Mouse (Mus musculus) neural tube, embryonic 15.5 days (tissue): ENCODE measurements around the gene Amz2. TPM values are rescaled to one million over a fixed set of nuclear protein-coding genes. Genes with fewer than 3 reads are reported as not detected.
A peak's percentile ranks its signal among the peaks of the same experiment; 100 is the strongest.

Experiments
- ATAC-seq: fragments of 200-750 bp; cut with Nextera tagmentation; 2 replicates; pipeline ENCODE4 v1.8.0; 2017; ENCODE audit warnings: mild to moderate bottlenecking, moderate TSS enrichment, moderate library complexity; ENCODE audit not compliant: low FRiP score
- H3K27ac ChIP-seq: fragments of 300-500 bp; sonication (generic); replicated peaks from 2 replicates; pipeline ENCODE4 v1.5.1; 2015; ENCODE audit warnings: mild to moderate bottlenecking, inconsistent platforms
- H3K27me3 ChIP-seq: fragments of 300-500 bp; sonication (generic); replicated peaks from 2 replicates; pipeline ENCODE4 v1.6.1; 2015; ENCODE audit warnings: inconsistent platforms
- H3K36me3 ChIP-seq: fragments of 300-500 bp; sonication (generic); 2 replicates; pipeline ENCODE4 v1.6.1; 2015; ENCODE audit warnings: inconsistent platforms
- H3K4me1 ChIP-seq: fragments of 300-500 bp; sonication (generic); 2 replicates; pipeline ENCODE4 v1.6.1; 2015; ENCODE audit warnings: inconsistent platforms
- H3K4me2 ChIP-seq: fragments of 300-500 bp; sonication (generic); 2 replicates; pipeline ENCODE4 v1.6.1; 2015; ENCODE audit warnings: inconsistent platforms, mild to moderate bottlenecking, moderate library complexity
- H3K4me3 ChIP-seq: fragments of 300-500 bp; sonication (generic); replicated peaks from 2 replicates; pipeline ENCODE4 v1.5.1; 2015; ENCODE audit warnings: mild to moderate bottlenecking, inconsistent platforms
- H3K9ac ChIP-seq: fragments of 300-500 bp; sonication (generic); replicated peaks from 2 replicates; pipeline ENCODE4 v1.6.1; 2015; ENCODE audit warnings: mild to moderate bottlenecking, inconsistent platforms
- H3K9me3 ChIP-seq: fragments of 300-500 bp; sonication (generic); replicated peaks from 2 replicates; pipeline ENCODE4 v1.6.1; 2016; ENCODE audit warnings: inconsistent platforms
- WGBS: fragments of 180-500 bp; shearing (Covaris S2); methylation state at CpG from one replicate; pipeline ENCODE4 v1.1.7; 2015; ENCODE audit warnings: mixed read lengths; 5-methylcytosine and 5-hydroxymethylcytosine counted together
- polyA plus RNA-seq: library from polyadenylated mRNA; unstranded; fragments of >200 nt; fragmentation: Nextera tagmentation; extraction: Ambion mirVana; gene quantifications from 2 replicates; pipeline ENCODE4 v1.2.1, GENCODE M21; 2015

Gene Amz2
- 50.1 and 50.7 TPM in 2 replicates for polyA plus RNA-seq

DNA sequence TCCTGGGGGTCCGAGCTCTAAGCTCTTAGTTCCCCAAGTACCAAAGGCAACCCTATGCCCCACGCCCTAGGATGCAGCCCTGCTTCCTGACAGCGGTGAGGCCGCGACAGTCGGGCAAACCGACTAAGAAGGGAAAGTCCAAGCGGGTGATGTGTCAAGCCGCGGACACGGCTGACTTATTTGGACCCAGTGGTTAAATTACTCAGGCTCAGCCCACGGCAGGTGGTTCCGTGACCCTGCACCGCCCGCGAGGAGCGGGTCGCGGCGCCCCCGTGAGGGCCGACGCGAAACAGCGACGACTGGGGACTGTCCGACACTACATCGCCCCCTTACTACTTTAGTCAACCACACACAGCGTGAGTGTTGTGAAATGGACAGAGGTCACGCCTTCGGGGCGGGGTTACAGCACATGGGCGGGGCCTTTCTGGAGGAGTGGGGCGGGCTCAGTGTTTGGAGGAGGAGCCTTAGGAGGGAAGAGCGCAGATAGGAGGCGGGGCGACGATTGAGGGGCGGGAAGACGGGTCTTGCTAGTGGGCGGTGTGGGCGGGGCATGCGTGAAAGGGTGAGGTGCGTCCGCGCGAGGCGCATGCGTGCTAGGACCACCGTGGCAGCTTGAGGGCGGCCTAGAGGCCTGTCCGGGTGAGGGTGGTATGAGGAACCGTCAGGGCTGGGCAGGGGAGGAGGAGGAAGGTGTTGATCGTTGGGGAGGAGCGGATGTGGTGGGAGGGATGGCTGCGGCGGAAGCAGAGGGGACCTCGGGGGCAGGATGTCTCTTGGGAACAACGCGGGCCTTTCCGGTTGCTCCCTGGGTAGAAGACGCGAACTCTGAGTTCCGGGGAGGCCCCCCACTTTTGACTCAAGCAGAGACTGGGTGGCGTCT, at the start of gene Amz2:
Gene Amz2 (plus strand): TSS at position 555 of the 880 bp plus-strand sequence.
- whole genome bisulfite sequencing: under 1% methylated on average over 65 of the region's 65 CpGs
- H3K4me1 ChIP-seq: peaks cover 18% of the 10 kb centered on the region
- H3K9me3 ChIP-seq: no peaks in the 10 kb centered on the region
- H3K36me3 ChIP-seq: peaks cover 24% of the 10 kb centered on the region
- H3K4me2 ChIP-seq: peak within 1 kb of the TSS; percentile 70
- no peaks in the 10 kb centered on the region for H3K27me3 ChIP-seq
- H3K27ac ChIP-seq: peak within 1 kb of the TSS; percentile 88
- peak; percentile 94 for ATAC-seq
- H3K4me3 ChIP-seq: peak within 1 kb of the TSS; percentile 66
- H3K9ac ChIP-seq: peak within 1 kb of the TSS; percentile 76

DNA sequence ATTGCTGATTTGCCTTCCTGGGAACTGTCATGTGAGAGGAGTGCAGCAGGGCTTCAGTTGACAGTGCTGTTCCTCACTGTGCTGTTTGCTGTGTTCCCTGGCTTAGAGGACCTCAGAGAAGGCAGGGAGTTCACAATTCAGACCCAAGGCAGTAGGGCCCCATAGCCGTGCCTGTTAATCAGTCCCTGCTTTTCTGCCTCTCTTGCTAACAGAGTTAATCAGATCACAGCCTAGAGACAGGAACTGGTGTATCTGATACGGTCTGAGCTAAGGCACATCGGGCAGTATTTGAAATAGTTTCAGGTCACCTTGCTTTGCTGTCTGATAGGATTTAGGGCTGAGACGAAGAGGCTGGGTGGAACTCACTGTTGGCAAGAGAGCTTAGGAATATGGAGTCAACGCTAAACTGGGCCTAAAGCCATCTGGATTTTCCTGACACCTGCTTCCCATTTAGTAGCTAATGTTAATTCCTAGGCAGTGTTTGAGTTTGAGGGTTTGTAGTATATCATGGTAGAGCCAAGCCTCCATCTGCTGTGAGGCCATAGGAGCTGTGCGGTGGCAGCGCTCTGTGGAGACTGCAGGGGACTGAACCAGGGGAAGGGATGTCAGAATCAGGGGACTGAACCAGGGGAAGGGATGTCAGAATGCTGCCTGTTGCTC, 49.1 kb upstream of the Amz2 start:
- ATAC-seq: no peak
- no peak overlapping the region for H3K4me2 ChIP-seq
- 0 out of 2 replicates have a peak, but pooled peaks cover 3% of the 10 kb centered on the region for H3K36me3 ChIP-seq
- H3K9ac ChIP-seq: no peak overlapping the region
- WGBS: 58% methylated on average over 7 of the region's 7 CpGs
- no peak overlapping the region for H3K4me3 ChIP-seq
- H3K4me1 ChIP-seq: peaks cover 29% of the 10 kb centered on the region
- H3K27me3 ChIP-seq: no peaks in the 10 kb centered on the region
- H3K27ac ChIP-seq: peak overlapping the region; percentile 33; the same call in 1 of the 2 replicates
- H3K9me3 ChIP-seq: no peaks in the 10 kb centered on the region

DNA sequence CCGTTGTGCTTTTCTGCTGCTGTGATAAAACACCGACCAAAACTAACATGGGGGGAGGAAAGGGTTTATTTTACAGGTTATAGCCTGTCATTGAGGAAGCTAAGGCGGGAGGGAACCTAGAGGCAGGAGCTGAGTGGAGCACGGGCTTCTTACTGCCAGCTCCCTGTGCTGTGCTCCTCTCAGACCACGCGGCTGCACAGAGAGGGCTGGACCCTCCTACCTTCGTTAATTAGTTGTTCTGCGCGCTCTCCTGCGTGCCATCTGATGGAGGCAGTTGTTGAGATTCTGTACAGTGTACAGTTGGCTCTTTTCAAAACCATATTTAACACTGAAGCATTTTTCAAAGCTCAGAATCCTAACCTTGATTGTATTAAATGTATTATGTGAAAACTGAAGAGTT, 48.3 kb upstream of the Amz2 start:
- Histone ChIP-seq H3K4me1 (peaks cover 29% of the 10 kb centered on the region), H3K9me3 (no peaks in the 10 kb centered on the region), H3K9ac (no peak overlapping the region), H3K36me3 (0 out of 2 replicates have a peak, but pooled peaks cover 3% of the 10 kb centered on the region), H3K27me3 (no peaks in the 10 kb centered on the region), H3K4me2 (no peak overlapping the region), H3K27ac (no peak overlapping the region), H3K4me3 (no peak overlapping the region)
- ATAC-seq: 0 out of 2 replicates have a peak, but pooled peaks have one; percentile 45
- WGBS: 27% methylated on average over 10 of the region's 10 CpGs

DNA sequence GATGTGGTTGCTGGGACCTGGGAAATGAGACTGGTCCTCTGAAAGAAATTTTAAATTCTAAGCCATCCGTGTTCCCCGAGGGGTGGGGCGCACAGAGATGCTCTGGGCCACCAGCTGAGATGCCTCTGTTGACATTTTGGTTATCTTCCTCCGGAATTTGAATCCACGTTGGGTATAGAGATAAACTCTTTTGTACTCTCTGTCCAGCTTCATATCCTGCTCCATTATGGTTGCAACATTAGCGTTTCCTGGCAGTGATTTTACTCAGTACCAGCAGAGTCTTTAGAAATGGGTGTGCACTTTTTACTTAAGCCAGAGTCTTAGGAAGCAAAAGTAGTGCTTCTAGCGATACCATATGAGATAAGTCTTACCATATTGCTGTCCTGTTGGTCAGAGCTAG, 47.7 kb upstream of the Amz2 start:
- 79% methylated on average over 7 of the region's 7 CpGs for WGBS
- ATAC-seq: no peak
- Histone ChIP-seq H3K27ac (no peak overlapping the region), H3K9me3 (no peaks in the 10 kb centered on the region), H3K27me3 (no peaks in the 10 kb centered on the region), H3K9ac (no peak overlapping the region), H3K4me1 (peaks cover 29% of the 10 kb centered on the region), H3K4me2 (no peak overlapping the region), H3K4me3 (no peak overlapping the region), H3K36me3 (0 out of 2 replicates have a peak, but pooled peaks cover 3% of the 10 kb centered on the region)

DNA sequence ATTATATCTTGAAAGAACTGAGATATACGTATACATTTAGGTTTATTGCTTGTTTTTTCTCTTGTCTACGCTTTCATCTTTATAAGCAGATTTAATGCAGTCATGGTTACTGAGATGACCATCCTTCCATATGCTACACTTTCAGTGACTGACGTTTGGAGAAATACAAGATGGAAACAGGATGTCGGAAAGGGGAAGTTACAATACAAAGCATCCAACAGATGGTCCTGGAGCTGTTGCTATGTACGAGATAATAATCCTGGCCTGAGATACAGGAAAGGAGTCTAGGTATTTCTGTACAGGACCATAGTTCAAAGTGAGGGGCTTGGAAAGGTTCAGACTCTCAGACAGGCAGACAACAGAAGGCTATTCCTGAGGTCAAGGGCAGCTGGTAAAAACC, 45.1 kb upstream of the Amz2 start:
- WGBS: 80% methylated on average over 5 of the region's 5 CpGs
- no peaks in the 10 kb centered on the region for H3K9me3 ChIP-seq
- no peak overlapping the region for H3K27ac ChIP-seq
- peaks cover 34% of the 10 kb centered on the region for H3K4me1 ChIP-seq
- H3K4me2 ChIP-seq: no peak overlapping the region
- no peaks in the 10 kb centered on the region for H3K36me3 ChIP-seq
- H3K27me3 ChIP-seq: no peaks in the 10 kb centered on the region
- ATAC-seq: no peak
- no peak overlapping the region for H3K9ac ChIP-seq
- H3K4me3 ChIP-seq: no peak overlapping the region

DNA sequence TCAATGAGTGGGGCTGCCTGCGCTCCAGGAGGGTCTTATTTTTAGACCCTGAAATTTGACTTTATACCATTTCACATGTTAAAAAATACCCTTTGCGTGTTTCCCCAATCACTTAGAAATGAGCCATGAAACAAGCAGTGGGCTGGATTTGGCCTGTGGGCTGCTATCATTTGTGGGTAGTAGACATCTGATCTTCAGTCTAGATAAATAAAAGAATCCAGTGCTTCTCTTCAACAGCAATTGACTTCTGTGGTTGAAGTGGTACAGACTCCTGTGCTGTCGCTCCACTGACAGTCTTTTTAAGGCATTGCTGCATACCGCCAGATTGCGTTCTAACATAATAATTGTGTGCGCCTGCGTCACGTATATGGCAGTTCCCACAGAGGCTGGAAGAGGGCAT, 40.5 kb upstream of the Amz2 start:
- no peak overlapping the region for H3K4me2 ChIP-seq
- H3K9ac ChIP-seq: no peak overlapping the region
- H3K4me1 ChIP-seq: peaks cover 21% of the 10 kb centered on the region
- no peak overlapping the region for H3K4me3 ChIP-seq
- no peak overlapping the region for H3K27ac ChIP-seq
- no peaks in the 10 kb centered on the region for H3K27me3 ChIP-seq
- H3K9me3 ChIP-seq: no peaks in the 10 kb centered on the region
- H3K36me3 ChIP-seq: no peaks in the 10 kb centered on the region
- 89% methylated on average over 8 of the region's 8 CpGs for WGBS
- ATAC-seq: no peak

DNA sequence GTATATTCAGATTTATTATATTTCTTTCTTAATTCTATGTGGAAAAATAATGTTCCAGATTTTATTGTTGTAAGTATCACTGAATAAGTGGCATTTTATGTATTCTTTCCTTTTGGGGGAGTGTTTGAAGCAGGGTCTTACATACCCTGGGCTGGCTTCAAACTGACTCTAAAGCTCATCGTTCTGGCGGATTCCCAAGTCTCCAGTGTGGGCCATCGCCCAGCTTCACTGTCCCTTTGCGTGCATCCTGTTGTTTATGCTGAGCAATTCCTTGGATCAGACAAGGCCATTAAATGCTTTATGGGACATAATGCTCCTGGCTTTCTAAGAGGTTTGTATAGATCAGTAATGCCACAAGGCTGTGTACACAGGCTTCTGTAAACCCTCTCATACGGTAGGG, 36.7 kb upstream of the Amz2 start:
- H3K9me3 ChIP-seq: no peaks in the 10 kb centered on the region
- H3K36me3 ChIP-seq: no peaks in the 10 kb centered on the region; the same call in 1 of the 2 replicates
- H3K27ac ChIP-seq: no peak overlapping the region
- no peak overlapping the region for H3K4me3 ChIP-seq
- H3K27me3 ChIP-seq: no peaks in the 10 kb centered on the region
- no peak overlapping the region for H3K4me2 ChIP-seq
- peaks cover 25% of the 10 kb centered on the region for H3K4me1 ChIP-seq
- 63% methylated on average over 5 of the region's 5 CpGs for WGBS
- ATAC-seq: no peak
- H3K9ac ChIP-seq: no peak overlapping the region

DNA sequence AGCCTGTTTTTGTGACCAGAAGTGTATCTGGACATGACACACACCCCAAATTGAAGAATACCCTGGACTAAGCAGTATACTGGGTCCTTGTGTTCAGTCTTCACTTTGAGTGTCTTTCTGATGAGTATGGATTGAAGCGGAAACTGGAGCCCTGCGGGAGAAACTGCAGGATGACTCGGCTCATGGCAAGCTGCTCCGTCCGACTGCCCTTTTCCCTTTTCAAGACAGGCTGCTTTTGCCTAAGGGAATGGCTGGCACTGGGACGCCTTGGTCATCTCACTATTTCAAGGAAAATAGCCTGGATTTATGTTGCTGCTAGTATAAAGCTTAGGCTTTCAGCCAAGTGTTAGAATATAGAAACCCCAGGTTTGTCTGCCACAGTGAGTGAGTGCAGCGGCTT, 34.5 kb upstream of the Amz2 start:
- no peak overlapping the region for H3K4me3 ChIP-seq
- peaks cover 13% of the 10 kb centered on the region for H3K36me3 ChIP-seq
- ATAC-seq: no peak
- WGBS: 71% methylated on average over 7 of the region's 7 CpGs
- H3K4me2 ChIP-seq: no peak overlapping the region
- peaks cover 20% of the 10 kb centered on the region for H3K4me1 ChIP-seq
- no peaks in the 10 kb centered on the region for H3K27me3 ChIP-seq
- no peak overlapping the region for H3K9ac ChIP-seq
- H3K9me3 ChIP-seq: no peaks in the 10 kb centered on the region
- H3K27ac ChIP-seq: no peak overlapping the region

DNA sequence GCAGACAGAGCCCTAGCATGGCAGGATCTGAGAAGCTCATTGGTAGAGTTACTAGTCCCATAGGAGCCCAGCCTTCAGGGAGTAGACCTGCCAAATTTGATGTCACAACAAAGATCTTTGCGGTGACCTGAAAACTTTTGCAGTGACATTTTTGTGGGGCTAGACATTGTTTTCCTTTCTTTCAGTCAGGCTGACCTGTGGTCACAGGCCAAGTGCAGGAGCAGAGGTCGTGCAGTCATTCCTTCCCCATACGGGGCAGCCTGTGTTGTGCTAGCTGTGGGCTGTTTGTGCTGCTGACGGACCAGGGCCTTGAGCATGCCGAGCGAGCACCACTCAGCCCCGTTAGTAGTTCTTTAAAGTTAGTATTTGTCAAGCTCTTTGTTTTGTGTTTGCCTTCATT, 34.0 kb upstream of the Amz2 start:
- Histone ChIP-seq H3K4me3 (no peak overlapping the region), H3K9me3 (no peaks in the 10 kb centered on the region), H3K4me1 (peaks cover 18% of the 10 kb centered on the region), H3K9ac (no peak overlapping the region), H3K27ac (no peak overlapping the region), H3K36me3 (peaks cover 19% of the 10 kb centered on the region), H3K4me2 (no peak overlapping the region), H3K27me3 (no peaks in the 10 kb centered on the region)
- no peak for ATAC-seq
- 64% methylated on average over 7 of the region's 7 CpGs for WGBS

DNA sequence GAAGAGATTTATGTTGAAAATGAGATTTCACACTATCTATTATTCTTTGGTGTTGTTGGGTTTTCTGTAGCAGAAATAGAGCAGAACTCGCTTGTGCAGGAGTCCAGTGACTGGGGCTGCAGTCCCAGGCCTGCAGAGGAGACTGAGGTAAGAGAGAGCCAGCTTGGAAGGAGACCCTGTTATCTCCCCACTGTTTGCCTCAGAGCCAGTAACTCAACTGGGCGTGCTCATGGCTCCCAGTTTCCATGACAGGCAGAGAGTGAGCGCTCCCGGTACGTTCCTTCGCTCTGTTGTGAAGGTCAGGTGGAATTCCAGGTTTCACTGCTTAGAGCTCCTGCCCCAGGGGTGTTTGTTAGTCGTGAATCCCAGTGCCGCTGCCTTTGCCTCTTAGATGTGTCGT, 33.1 kb upstream of the Amz2 start:
- Histone ChIP-seq H3K9ac (no peak overlapping the region), H3K27me3 (no peaks in the 10 kb centered on the region), H3K27ac (no peak overlapping the region), H3K4me3 (no peak overlapping the region), H3K4me2 (no peak overlapping the region), H3K36me3 (peaks cover 25% of the 10 kb centered on the region), H3K4me1 (peaks cover 17% of the 10 kb centered on the region), H3K9me3 (no peaks in the 10 kb centered on the region)
- no peak for ATAC-seq
- 90% methylated on average over 9 of the region's 9 CpGs for WGBS

DNA sequence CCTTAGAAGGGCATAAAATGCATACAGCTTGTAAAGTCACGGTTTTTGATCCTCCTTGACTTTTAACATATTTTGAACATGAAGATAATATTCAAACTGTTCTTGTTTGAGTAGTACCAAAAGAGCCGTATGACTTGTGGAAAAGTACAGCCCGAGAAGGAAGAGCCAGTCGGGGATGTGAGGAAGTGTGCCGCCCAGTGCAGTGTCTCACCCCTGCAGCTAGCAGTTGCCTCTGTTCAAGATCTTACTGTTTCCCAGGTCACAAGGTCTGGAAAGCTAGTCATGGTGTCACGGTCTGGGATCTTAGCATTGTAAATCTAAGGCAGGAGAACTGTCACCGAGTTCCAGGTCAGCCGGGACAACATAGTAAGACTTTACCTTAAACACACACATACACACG, 31.0 kb upstream of the Amz2 start:
- Histone ChIP-seq H3K9me3 (no peaks in the 10 kb centered on the region), H3K4me3 (no peak overlapping the region), H3K4me2 (no peak overlapping the region), H3K36me3 (peaks cover 34% of the 10 kb centered on the region), H3K27me3 (no peaks in the 10 kb centered on the region), H3K9ac (no peak overlapping the region), H3K4me1 (peaks cover 7% of the 10 kb centered on the region; the same call in 1 of the 2 replicates), H3K27ac (no peak overlapping the region)
- WGBS: 83% methylated on average over 9 of the region's 9 CpGs
- ATAC-seq: no peak

DNA sequence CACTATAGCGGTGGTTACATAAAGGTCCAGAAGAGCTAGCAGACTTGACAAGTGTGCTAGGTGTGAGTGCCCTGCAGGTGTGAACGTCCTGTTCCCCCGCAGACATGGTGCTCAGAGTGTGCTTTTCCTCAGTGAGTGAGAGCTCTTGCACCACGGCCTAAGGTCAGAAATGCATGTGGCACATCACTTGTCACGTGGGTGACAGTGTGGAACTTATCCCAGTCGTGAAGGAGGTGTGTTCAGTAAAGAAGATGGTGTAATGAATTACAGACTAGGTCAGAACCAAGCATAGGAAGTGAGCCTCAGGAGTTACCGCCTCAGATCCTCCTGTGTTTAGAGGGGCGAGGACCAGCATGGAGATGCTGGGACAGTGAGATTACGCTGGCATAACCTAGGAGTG, 30.5 kb upstream of the Amz2 start:
- no peaks in the 10 kb centered on the region for H3K9me3 ChIP-seq
- no peak for ATAC-seq
- no peak overlapping the region for H3K9ac ChIP-seq
- peaks cover 7% of the 10 kb centered on the region; the same call in 1 of the 2 replicates for H3K4me1 ChIP-seq
- 96% methylated on average over 9 of the region's 9 CpGs for WGBS
- no peaks in the 10 kb centered on the region for H3K27me3 ChIP-seq
- no peak overlapping the region for H3K4me3 ChIP-seq
- H3K4me2 ChIP-seq: no peak overlapping the region
- H3K36me3 ChIP-seq: peaks cover 36% of the 10 kb centered on the region
- H3K27ac ChIP-seq: no peak overlapping the region
